In the genomic region with DNA sequence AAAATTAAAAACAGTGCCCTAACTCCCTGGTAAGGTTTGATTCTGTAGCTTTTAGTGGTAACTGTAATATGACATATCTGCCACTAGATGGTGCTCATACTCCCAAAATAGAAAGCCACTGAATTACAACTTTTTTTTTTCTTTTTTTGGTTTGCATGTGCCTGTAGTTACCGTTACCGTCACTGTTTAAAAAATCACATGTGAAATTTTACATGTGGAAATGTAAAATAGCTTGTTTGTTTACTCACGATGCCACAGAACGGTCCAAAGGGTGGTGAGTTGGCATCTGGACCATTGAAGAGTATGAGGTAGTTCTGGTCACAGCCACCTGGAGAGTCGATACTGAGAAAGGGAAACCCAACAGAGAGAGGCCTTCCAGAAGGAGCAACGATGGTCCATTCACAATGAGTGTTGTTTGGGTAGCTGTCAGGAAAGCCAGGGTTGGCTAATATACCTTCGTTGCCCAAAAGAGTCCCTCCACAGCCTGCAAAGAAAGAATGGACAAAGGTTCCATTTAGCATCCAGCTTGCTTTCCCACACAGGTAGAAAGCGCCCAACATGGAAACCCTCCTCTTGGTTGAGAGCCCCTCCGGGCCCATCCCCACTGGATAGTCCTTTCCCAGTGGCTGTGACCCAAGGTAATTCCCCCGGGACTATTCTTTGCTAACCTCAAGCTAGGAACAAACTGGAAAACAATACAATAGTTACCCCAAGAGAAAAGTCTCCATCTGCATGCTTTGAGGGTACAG, we compare ENCODE assay signal across 8 mouse cellular contexts. TPM values are rescaled to one million over a fixed set of nuclear protein-coding genes. Genes with fewer than 3 reads are reported as not detected.
A peak's percentile ranks its signal among the peaks of the same experiment; 100 is the strongest.
DNase-seq lines count a peak whose midpoint lies in the region; ATAC-seq and TF ChIP-seq lines count a peak whose summit lies in the region.

No protein-coding gene starts in this region.

- peak; percentile 62 for TF ChIP-seq CTCF in Patski (IDR thresholded peaks at IDR 0.05)

- POLR2A ChIA-PET in Patski (lab: Charles Lee) = interaction anchor here (0.6 to 0.7 kb wide), 2 partner anchors 203 to 1016 kb away, joined by 3 to 6 read pairs; no protein-coding TSS in a partner anchor

- H3K27me3 ChIP-seq in limb, embryonic 12.5 days = no peaks in the 10 kb centered on the region
- no peaks in the 10 kb centered on the region for H3K27me3 ChIP-seq in limb, embryonic 10.5 days (ENCODE audit: low read depth, poor library complexity, severe bottlenecking)
- no peaks in the 10 kb centered on the region for H3K27me3 ChIP-seq in Patski
- no peaks in the 10 kb centered on the region for H3K27me3 ChIP-seq in forebrain, embryonic 16.5 days (replicated peaks; ENCODE audit: control insufficient read depth, insufficient read depth, low read length)
- H3K27me3 ChIP-seq in midbrain, embryonic 12.5 days = no peaks in the 10 kb centered on the region

- 52% methylated on average over 10 of the region's 10 CpGs for WGBS in limb, embryonic 12.5 days
- 64% methylated on average over 10 of the region's 10 CpGs for WGBS in limb, embryonic 10.5 days
- WGBS in forebrain, embryonic 16.5 days = 49% methylated on average over 10 of the region's 10 CpGs
- 57% methylated on average over 10 of the region's 10 CpGs for WGBS in midbrain, embryonic 12.5 days

- H3K36me3 ChIP-seq in limb, embryonic 12.5 days = no peaks in the 10 kb centered on the region
- no peaks in the 10 kb centered on the region for H3K36me3 ChIP-seq in limb, embryonic 10.5 days
- H3K36me3 ChIP-seq in forebrain, embryonic 16.5 days (ENCODE audit: control insufficient read depth, insufficient read depth) = no peaks in the 10 kb centered on the region
- H3K36me3 ChIP-seq in midbrain, embryonic 12.5 days = no peaks in the 10 kb centered on the region

- CTCF ChIA-PET in Patski (lab: Charles Lee) = interaction anchor here (0.8 to 1.6 kb wide), 21 partner anchors 9 to 899 kb away, joined by 3 to 8 read pairs (median 4); no protein-coding TSS in a partner anchor

- no peak overlapping the region for H3K4me3 ChIP-seq in limb, embryonic 12.5 days (replicated peaks)
- H3K4me3 ChIP-seq in limb, embryonic 10.5 days = no peak overlapping the region
- H3K4me3 ChIP-seq in forebrain, embryonic 16.5 days (replicated peaks; ENCODE audit: low read length) = no peak overlapping the region
- no peak overlapping the region for H3K4me3 ChIP-seq in midbrain, embryonic 12.5 days

- no peaks in the 10 kb centered on the region for H3K9me3 ChIP-seq in limb, embryonic 12.5 days
- H3K9me3 ChIP-seq in limb, embryonic 10.5 days (replicated peaks) = no peaks in the 10 kb centered on the region
- no peaks in the 10 kb centered on the region for H3K9me3 ChIP-seq in forebrain, embryonic 16.5 days (ENCODE audit: control insufficient read depth, low read length)
- H3K9me3 ChIP-seq in midbrain, embryonic 12.5 days = no peaks in the 10 kb centered on the region

- peak; percentile 61; the same call in 1 of the 2 replicates for ATAC-seq in limb, embryonic 12.5 days (ENCODE audit: insufficient number of reproducible peaks, insufficient read depth, low FRiP score, low TSS enrichment, low read depth)
- no peak for ATAC-seq in Patski
- peak; percentile 51 for ATAC-seq in forebrain, embryonic 16.5 days
- peak; percentile 53; the same call in 1 of the 2 replicates for ATAC-seq in midbrain, embryonic 12.5 days (ENCODE audit: low FRiP score, low read depth)

- H3K9ac ChIP-seq in limb, embryonic 12.5 days (replicated peaks) = no peak overlapping the region
- H3K9ac ChIP-seq in forebrain, embryonic 16.5 days (replicated peaks; ENCODE audit: low read depth, low read length) = no peak overlapping the region
- H3K9ac ChIP-seq in midbrain, embryonic 12.5 days (replicated peaks) = no peak overlapping the region

- H3K27ac ChIP-seq in limb, embryonic 12.5 days = no peak overlapping the region
- H3K27ac ChIP-seq in limb, embryonic 10.5 days = no peak overlapping the region
- no peak overlapping the region for H3K27ac ChIP-seq in forebrain, embryonic 16.5 days (ENCODE audit: low read length)
- no peak overlapping the region for H3K27ac ChIP-seq in midbrain, embryonic 12.5 days (replicated peaks)

- in situ Hi-C loops in Patski (cut with MboI; ENCODE audit: low pct_unique_long_range_greater_than_20kb) = loop anchor here (10.0 to 25.0 kb wide), 5 partner anchors 577 to 1409 kb away; partner anchors contain the start of gene Hacd1

- peak overlapping the region; percentile 24; the same call in 1 of the 2 replicates for H3K4me2 ChIP-seq in limb, embryonic 12.5 days
- no peak overlapping the region for H3K4me2 ChIP-seq in forebrain, embryonic 16.5 days (ENCODE audit: low read length)
- no peak overlapping the region for H3K4me2 ChIP-seq in midbrain, embryonic 12.5 days (replicated peaks)

- no peaks in the 10 kb centered on the region for H3K4me1 ChIP-seq in limb, embryonic 12.5 days (replicated peaks)
- H3K4me1 ChIP-seq in limb, embryonic 10.5 days = no peaks in the 10 kb centered on the region
- no peaks in the 10 kb centered on the region for H3K4me1 ChIP-seq in forebrain, embryonic 16.5 days (replicated peaks; ENCODE audit: control insufficient read depth, insufficient read depth, low read length)
- no peaks in the 10 kb centered on the region for H3K4me1 ChIP-seq in midbrain, embryonic 12.5 days

- DNase-seq in limb, embryonic 10.5 days (ENCODE audit: low spot score) = no peak
- DNase-seq in Patski (ENCODE audit: low read depth, low spot score) = no peak
- DNase-seq in layer of hippocampus, adult 18-20 months (ENCODE audit: low spot score in 2 of 2) = no peak
- no peak for DNase-seq in left cerebral cortex, adult 9 months (ENCODE audit: low spot score in 2 of 2)
- DNase-seq in layer of hippocampus, postnatal 14 days (ENCODE audit: low spot score in 2 of 2) = no peak

RNA-seq across cellular contexts. Expression of gene Rsu1, which starts 7.1 kb away (rescaled TPM):
- 107 and 109 TPM in 2 replicates for polyA plus RNA-seq in limb, embryonic 12.5 days (2016; fragmentation: Nextera tagmentation; extraction: Ambion mirVana)
- polyA plus RNA-seq in limb, embryonic 10.5 days (2016; fragmentation: Nextera tagmentation; extraction: Ambion mirVana) = 67.9 and 79.1 TPM in 2 replicates
- 181 TPM for polyA plus RNA-seq in Patski (2021)
- polyA plus RNA-seq in forebrain, embryonic 16.5 days (2015; fragmentation: Nextera tagmentation; extraction: Ambion mirVana) = 54.4 and 61.2 TPM in 2 replicates
- 64.1 and 74.4 TPM in 2 replicates for polyA plus RNA-seq in midbrain, embryonic 12.5 days (2016; fragmentation: Nextera tagmentation; extraction: Ambion mirVana)
- total RNA-seq in layer of hippocampus, adult 18-20 months (2021) = 10 to 100 TPM; 29.1 to 33.6 TPM
- total RNA-seq in layer of hippocampus, postnatal 14 days (2021) = 10 to 100 TPM; 46.7 to 49.1 TPM
